Mouse (Mus musculus): ENCODE data around the gene Tmigd3. TPM values are rescaled to one million over a fixed set of nuclear protein-coding genes. Genes with fewer than 3 reads are reported as not detected.

Tmigd3 gene
- total RNA-seq, 1 experiment from 2014 or later, result not detected

DNA sequence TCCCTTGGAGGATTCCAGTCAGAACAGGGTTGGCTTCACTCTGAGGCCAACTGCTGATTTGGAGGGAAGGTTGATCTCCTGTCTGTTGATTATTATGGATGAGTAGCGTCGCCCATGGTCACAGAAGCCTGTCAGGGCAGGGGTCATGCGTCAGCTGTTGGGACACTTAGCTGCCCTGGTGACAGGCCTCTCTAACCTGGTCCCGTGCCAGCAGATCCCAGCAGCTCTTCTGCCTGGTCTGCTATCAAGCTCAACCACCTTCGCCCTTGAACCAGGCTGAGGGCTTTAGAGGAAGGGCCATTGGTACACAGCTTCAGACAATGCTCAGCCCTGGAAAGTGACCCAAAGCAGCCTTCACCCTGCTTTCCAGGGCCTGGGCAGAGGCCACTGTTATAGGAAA is 5.3 kb downstream of the Tmigd3 start:
- DNase-seq, result peak; percentile 76

DNA sequence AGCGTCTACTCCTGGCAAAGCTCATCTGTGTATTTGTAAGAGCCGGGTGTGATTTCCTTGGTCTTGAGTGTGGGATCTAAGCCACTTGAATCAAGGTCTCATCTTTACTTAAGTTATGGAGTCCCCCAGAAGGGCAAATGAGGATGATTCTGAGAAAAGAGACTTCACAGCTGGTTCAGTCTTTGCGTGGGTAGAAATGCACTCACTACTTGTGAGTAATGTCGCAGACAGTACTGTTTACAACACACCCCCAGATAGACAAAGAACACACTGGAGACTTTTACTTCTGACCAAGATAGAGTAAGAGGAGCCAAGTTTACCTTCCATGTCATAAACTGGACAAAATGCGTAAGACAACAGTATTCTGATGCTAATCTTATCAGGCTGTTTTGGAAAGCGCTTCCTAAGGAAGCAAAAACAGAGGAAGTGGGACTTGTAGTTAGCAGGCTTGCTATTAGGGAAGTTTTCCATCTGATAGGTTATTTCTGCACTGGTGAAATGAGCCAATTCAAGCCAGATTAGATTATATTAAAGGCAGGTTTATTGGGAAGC is 6.6 kb downstream of the Tmigd3 start:
- no peak for DNase-seq

DNA sequence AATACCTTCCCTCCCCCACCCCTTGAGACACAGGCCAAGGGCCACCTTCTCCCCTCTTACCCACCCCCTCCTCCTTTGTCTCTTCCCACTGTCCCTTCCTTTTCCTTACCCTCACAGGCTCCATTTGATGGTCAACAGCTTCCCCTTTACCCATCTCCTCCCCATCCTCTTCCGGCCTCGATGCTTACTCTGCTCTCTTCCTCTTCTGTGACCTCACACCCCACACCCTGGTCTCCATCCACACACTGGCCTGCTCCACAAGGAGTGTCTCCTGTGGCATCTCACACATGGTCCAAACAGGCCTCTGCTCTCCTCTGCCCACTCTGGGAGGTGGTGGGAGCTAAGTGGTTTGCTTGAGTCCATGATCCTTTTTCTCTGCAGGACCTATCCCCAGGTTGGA is 7.2 kb downstream of the Tmigd3 start:
- DNase-seq, result no peak

DNA sequence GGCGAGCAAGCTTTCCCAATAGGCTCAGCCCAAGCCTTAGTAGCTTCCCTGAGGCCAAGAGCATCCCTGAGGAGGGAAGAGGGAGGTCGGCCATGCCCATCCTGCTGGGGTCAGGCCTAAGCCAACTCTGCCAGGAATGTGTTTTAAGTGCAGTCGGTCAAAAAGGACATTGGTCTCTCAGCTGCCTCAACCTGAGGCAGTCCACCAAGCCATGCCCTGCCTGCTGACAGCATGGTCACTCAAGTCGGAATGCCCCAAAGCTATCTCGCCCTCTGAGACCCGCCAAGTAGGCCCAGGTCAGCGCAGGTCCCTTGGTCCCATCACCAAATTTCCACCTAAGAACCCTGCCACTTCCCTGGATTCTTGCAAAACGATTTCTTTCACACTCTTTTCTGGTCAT is 8.0 kb downstream of the Tmigd3 start:
- DNase-seq, result no peak

DNA sequence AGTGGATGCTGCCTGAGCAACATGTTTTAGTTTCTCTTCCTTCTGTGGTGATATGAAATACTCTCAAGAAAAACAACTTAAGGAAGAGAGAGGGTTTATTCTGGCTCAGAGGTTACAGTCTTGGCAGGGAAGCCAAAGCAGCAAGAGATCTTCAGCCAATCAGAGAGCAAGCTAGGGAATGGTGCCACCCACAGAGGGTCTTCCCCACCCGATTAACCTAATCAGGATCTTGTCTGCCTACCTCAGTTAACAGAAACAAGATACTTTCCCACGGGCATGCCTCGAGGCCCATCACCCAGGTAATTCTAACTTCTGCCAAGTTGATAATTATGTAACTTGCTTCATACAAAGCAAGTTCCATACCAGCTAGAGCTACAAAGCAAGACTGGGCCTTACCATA is 9.7 kb downstream of the Tmigd3 start:
- no peak for DNase-seq

DNA sequence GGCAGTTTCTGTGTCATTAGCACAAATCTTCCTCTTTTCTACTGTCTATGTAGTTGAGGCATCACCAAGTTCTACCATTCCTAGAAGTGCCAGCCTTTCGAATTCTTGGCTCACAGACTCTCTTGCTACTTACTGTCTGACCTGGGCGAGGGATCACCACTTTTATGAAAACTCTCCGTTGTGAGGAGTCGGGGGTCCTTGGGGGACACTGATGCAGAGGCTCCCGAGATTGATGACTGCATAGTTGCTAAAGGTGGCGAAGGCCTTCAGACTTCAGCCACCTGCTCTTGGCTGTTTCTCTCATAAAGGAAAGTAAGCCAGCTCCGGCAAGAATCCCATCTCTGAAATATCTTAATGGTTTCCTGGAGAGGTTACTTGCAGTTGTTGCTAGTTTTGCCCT is 11.4 kb downstream of the Tmigd3 start:
- DNase-seq, result no peak

DNA sequence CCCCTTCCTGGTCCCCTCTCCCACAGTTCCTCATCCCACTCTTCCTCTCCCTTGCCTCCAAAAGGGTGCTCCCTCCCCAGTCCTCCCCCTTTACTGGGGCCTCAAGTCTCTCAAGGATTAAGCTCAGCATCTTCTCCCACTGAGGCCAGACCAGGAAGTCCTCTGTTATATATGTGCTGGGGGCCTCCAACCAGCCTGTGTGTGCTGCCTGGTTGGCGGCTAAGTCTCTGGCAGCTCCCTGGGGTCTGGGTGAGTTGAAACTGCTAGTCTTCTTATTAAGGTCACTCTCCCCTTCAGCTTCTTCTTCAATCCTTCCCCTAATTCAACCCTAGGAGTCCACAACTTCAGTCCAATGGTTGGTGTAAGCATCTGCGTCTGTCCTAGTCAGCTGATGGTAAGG is 12.4 kb downstream of the Tmigd3 start:
- DNase-seq, result no peak

DNA sequence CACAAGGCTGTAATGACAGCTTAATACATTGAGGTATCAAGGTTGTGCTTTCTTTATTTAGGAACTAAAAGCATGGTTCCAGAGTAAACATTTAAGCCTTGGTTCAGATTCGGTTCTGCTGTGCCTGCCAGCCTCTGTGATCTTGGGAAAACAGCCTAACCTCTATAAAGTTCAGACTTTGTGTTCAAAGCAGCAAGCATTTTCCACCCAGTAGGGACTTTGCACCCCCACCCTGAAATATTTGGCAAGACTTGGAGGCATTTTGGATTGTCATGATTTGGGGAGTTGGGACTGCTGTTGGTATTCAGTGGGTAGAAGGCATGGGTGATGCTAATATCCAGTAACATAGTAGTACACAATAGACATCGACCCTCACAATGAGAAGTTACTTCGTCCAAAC is 18.3 kb downstream of the Tmigd3 start:
- DNase-seq, result no peak

DNA sequence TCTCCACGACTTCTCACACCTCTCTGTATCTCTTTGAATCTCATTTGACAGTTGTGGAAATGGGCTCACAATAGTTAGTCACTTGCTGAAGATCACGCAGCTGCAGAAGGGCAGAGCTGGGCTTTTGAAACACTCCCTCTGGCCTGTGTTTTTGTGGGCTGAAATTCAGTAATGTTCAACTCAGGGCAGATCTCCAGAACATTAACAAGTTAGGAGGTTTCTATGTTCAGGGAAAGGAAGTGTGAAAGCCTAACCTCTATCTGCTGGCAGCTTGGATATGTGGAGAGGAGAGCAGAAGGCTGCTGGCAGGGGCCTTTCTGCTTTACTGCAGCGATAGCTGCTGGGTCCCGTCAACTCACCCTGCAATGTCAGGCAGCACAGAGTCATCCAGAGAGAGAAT is 19.5 kb downstream of the Tmigd3 start:
- no peak for DNase-seq

DNA sequence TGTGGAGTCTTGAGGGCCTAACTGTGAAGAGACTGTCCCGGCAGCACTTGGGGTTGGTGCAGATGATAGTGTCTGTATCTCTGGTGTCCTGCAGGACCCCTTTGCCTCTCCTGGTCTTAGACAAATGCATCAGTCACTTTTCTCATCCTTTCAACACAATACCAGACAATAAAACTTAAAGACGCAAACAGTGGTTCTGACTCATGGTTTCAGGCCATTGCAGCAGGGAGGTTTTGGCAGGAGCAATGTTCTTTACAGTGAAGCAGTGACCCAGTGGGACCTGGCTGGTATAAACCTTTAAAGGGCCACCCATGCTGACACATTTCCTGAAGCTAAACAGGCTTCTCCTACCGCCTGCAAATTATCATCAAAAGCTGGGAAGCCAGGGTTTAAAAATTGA is 20.4 kb downstream of the Tmigd3 start:
- DNase-seq, result no peak

DNA sequence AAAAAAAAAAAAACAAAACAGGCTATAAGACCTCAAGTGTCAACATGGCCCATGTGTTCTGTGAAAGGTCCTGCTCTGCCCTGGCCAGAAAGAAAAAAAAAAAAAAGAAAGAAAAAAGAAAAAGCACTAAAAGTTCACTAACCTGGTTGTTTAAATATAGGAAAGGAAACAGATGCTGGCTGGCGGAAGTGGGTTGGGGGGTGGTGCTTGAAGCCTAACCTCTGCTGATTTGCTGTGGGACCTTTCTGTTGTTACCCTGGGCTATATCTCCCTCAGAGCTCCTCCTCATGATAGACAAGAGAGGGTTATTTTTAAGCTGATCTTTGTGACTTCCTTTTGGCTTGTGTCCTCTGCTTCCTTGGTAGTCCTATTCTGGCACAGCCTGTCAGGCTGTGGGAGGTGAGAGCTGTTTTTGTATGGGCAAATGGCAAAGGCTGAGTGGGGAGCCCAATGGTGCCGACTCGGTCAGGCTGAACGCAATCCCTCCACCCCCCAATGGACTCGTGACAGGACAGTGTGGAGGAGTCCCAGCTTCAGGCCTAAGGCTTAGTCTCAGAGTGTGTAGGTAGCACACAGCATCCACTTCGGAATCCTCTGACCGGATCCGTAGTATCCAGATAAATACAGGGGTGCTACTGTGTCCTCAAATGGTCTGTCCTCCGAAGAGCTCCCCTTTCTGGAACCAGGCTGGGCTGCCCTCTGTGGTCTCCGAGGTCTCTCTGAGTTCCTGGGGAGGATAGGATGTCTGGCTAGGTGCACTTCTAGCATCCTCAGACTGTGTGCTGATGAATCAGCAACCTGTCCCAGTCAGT is 21.3 kb downstream of the Tmigd3 start:
- DNase-seq, result no peak

DNA sequence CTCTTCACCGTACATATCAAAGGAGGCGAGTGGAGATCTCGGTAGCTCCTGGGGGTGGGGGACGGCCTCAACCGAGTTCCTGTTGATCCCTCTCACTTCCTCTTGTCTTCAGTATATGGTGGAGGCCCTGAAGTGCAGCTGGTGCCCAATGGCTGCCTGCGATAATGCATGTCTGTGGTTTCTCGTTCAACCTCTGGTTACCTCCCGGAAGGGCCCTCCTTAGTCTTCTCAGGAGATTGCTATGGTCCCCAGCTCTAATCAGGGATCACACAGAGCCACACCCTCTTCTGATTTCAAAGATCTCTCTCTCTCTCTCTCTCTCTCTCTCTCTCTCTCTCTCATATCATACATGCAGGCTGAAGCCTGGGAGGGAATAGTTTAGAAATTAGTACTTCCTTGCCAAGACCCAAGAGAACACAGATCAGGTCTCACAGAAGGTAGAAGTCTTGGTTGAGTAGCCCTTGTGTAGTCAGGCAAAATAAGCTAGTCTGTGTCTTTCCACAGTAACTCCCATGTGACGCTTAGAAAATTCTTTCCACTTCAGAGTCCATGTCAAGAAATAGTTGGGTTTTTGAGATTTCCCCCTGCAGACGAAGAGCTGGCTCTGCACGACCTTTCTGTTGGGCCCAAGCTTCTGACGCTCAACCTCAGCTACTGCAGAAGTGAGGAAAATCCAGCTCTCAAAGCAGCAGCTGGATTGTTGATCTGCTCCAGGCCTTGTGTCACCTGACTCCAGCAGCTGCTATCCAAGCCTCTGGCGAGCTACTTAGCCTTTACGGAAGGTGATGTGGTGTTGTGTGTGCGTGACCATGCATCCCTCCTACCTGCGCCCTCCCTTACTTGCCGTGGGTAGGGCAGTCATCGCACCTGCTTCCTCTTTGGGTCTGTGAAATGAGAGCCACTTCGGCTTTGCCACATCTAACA is 22.1 kb downstream of the Tmigd3 start:
- no peak for DNase-seq

DNA sequence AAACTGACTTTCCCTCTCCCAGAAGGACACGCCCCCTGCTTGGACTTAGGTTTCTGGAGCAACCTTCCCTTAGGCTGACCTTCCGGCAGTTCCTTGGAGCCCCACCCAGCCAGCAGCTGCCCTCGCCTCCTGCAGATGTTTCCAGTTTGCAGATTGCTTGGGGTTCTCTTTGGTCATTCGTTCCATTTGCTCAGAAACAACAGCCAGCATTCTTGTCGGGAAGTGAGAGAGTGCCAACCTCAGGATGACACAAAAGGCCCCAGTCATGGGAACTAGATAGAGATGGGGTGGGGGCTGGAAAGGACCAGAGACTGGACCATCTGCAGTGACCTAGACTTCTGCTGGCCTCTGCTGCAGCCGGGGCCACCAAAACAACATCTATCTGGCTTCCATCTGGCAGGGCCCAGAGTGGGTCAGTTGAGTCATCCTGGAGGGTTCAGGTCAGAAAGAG is 23.3 kb downstream of the Tmigd3 start:
- no peak for DNase-seq

DNA sequence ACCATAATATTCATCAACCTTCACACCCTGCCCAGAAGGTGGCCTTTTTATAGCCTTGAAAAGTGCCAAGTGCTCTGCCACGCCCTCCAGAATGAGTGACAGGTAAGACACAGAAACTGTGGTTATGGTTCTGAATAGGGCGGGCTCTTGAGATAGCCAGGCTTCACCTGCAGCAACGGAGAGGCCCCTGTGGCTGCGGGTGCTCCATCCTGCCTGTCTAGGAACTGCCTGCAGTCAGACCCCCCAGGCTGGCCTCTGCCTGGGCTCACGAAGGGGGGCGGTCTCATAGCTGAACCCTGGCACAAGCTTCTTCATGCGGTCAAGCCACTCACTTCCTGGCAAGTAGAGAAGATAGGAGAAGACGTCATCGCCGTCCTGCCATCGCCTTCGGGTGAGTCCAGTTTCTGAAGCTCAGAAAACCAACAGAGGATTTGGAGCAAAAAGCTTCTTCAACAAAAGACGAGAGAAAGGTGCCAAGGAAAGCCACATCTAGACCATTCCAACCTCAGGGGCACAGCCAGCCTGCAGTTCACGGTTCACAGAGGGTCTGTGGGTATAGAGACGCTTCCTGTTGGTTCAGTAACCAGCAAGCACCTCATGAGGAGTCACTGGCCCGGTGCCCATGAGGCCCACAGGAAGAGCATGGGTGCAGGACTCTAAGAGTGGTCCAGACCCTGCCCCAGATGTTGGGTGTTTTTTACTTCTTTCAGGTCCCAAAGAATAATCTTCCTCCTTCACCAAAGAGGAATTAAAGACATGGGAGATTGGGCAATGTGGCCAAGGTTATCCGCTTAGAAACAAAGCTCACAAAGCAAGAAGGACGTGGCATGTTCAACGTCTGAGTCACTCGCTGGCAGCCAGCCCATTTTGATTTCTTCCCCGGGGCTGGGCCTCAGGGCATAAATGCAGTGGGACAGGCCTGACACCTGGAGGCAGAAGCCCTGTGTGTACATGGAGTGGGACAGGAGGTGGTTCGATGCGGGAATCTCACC is 24.2 kb downstream of the Tmigd3 start:
- peak; percentile 99 for DNase-seq

DNA sequence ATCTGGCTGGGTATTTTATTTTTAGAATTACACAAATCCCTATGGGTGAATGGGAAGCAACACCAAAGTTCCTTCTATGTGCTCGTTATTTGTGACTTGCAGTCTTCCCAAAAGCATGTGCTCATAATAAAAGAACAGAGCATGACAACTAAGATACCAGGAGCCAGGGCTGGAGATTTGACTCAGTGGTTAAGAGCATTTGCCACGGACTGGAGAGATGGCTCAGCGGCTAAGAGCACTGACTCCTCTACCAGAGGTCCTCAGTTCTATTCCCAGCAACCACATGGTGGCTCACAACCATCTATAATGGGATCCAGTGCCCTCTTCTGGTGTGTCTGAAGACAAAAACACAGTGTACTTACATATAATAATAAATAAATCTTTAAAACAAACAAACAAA is 26.1 kb downstream of the Tmigd3 start:
- no peak for DNase-seq

DNA sequence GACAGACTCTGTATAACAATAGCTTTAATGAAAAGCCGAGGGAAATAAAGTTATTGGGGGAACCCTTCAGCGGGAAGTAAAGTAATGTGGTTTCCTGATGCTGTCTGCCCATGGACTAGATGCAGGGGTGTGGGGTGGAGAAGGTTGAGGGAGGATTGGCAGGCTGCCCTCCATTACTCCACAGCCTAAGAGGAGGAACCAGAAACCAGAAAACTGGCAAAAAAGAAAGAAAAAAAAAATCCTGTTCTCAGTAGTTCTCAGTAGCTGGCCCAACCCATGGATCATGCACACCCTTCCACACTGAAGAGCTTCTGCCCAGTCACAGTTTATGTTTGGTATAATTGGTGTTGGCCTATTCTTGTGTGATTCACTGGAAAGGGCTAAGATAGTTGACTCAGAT is 27.6 kb downstream of the Tmigd3 start:
- DNase-seq, result peak; percentile 31

DNA sequence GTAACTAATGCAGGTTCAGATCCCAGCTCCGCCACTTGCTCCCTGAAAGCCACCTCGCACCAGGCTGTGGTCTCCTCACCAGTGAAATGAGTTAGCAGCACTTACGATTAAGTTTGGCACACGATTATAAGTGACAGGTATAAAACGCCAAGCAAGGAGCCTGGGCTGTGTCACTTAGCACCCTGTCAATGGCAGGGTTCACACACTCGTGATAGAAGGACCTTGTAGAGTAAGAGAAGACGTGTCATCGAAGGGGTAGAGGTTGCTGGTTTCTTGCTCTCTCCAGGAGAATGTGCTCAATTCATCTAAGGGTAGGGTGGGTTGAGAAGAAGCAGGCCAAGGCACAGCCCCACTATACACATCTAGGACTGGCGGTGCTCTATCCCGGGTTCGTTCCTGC is 28.2 kb downstream of the Tmigd3 start:
- no peak for DNase-seq

DNA sequence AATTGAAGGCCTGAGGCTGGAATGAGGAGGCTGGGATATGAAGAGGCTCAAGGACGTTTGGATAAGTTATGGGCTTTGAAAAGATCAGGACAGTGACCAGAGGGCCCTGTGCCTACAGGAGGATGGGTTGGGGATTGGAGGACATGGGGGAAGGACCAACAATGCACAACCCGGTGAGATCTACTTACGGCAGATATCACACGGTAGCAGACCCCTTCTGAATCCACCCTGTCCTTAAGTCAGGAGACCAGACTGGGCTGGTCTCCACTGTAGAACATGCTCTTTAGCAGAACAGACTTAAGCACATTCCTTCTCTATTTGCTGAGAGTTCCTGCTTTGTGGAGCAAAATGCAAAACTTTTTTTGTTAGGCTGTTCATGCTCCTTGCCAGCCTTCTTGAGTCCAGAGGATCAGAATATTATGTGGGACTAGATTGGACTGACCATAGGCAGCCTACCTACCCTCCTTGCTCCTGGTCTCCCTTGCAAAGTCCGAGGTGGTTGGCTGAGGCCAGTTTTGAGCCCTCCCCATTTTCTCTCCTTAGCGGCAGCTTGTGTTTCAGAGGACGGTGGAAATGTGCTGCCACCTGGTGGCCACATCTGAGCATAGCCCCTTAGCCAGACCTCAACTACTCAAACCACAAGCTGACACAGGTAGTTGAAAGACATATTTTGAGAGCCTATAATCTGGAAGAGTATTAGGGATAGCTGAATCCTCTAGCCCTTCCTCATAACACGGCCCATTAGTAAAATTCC is 28.9 kb downstream of the Tmigd3 start:
- peak; percentile 81 for DNase-seq

DNA sequence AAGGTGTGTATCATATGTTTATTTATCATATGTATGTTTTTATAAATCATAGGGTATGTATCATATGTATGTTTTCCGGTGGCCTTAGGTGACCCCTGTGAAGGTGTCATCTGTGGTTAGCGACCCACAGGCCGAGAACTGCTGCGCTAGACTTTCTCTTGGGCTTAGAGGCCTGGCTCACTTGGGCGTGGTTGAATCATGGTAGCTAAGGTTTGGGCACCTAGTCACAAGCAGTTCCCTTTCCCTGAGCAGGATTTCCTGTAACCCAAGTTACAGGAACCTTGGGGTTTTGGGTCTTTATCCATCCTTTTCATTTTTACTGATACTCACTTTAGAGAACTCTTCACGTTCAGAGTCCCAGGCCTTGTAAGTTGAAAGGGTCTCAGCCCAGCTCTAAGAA is 29.6 kb downstream of the Tmigd3 start:
- DNase-seq, result no peak

DNA sequence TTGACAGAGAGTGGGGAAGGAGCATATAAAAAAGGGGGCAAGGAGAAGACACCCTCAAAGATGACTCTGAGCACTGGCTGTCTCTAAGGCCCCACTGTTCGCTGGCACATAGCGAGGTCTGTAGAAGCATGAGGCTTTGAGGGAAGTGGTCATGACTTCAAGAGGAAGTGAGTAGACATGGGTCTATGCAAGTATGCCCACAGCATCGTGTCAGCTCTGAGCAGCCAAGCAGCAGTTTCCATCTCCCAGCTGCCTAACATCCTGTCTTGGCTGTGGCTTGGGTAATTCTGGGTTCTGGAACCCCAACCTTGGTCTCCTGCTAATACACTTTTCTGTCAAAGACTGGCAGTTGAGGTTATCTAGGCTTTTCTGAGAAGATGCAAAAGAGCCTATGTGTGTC is 30.0 kb downstream of the Tmigd3 start:
- no peak for DNase-seq

DNA sequence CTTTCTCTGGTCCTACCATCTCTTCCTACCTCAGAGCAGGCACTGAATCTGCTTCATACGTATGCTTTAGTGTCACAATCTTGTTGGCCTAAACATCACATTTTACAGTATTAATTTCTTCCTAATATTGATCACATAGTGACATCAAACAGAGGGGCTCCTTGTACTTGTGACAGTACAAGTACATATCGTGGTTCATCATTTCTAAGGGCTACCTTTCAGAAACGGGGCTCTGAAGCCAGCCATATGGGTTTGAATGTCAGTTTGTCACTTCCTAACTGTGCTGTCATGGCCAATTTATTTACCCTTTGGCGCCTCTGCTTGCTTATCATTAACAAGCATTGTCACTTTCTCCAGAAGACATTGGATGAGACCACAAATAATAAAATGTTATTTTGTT is 30.8 kb downstream of the Tmigd3 start:
- no peak for DNase-seq

Measured in adrenal gland, postnatal 25 days (tissue).